In the genomic region with DNA sequence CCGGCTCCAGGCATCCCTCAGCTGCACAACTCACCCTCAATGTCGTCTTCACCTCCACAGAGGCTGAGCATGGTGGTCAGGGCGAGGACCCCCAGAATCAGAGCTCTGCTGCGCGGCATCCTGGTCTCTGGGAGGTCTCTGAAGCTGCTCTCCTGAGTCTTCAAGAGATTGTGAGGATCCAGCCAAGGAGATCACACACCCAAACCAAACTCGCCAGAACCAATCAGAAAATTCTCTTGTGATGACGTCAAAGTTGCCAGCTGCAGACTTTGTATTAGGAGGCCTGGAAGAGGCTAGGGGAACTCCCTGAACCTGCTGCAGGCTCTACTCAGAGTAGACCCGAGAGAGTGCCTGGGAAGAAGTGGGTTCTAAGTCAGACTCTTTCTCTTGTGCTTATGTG, we compare ENCODE assay signal across 8 mouse cellular contexts. TPM values are rescaled to one million over a fixed set of nuclear protein-coding genes. Genes with fewer than 3 reads are reported as not detected.
A peak's percentile ranks its signal among the peaks of the same experiment; 100 is the strongest.
DNase-seq lines count a peak whose midpoint lies in the region; ATAC-seq and TF ChIP-seq lines count a peak whose summit lies in the region.

Gene H2-Aa (minus strand): TSS at position 176 of the 400 bp plus-strand sequence.

- peaks cover 14 to 36% of the 10 kb centered on the region in 2 experiments for H3K36me3 ChIP-seq in CH12.LX (replicated peaks in 1 of 2; ENCODE audit: control insufficient read depth in 1 of 2, insufficient read depth in 1 of 2, low read length in 1 of 2)
- no peaks in the 10 kb centered on the region for H3K36me3 ChIP-seq in heart, embryonic 16.5 days (ENCODE audit: control insufficient read depth, insufficient read depth)
- H3K36me3 ChIP-seq in lung, postnatal 0 days (ENCODE audit: insufficient read depth, low read length): no peaks in the 10 kb centered on the region

- peak; percentile 81 for ATAC-seq in heart, embryonic 16.5 days (replicated peaks; ENCODE audit: extremely low read depth, insufficient read depth, low FRiP score)
- peak; percentile 89 for ATAC-seq in lung, postnatal 0 days

- H3K4me1 ChIP-seq in CH12.LX (ENCODE audit: control insufficient read depth in 1 of 2, insufficient read depth in 2 of 2): peaks cover 7 to 32% of the 10 kb centered on the region in 2 experiments; a peak in 3 of 4 replicates
- no peaks in the 10 kb centered on the region for H3K4me1 ChIP-seq in heart, embryonic 16.5 days (ENCODE audit: control insufficient read depth, insufficient read depth, low read length)
- H3K4me1 ChIP-seq in lung, postnatal 0 days (ENCODE audit: insufficient read depth, low read depth, low read length): no peaks in the 10 kb centered on the region

- in situ Hi-C loops in CH12.LX (cut with MboI; ENCODE audit: low pct_ligation_motif_present, low pct_unique_long_range_greater_than_20kb, low sequenced_read_pairs): no loop called here

- peaks cover 6% of the 10 kb centered on the region for H3K9me3 ChIP-seq in CH12.LX (replicated peaks; ENCODE audit: low read length)
- no peaks in the 10 kb centered on the region for H3K9me3 ChIP-seq in heart, embryonic 16.5 days (replicated peaks; ENCODE audit: control insufficient read depth, low read length)
- no peaks in the 10 kb centered on the region for H3K9me3 ChIP-seq in lung, postnatal 0 days (ENCODE audit: low read length)

- peak within 1 kb of the TSS; percentile 94 for H3K9ac ChIP-seq in CH12.LX (ENCODE audit: insufficient read depth, low read depth)
- no peak within 1 kb of the TSS for H3K9ac ChIP-seq in heart, embryonic 16.5 days (ENCODE audit: low read length)
- H3K9ac ChIP-seq in lung, postnatal 0 days (replicated peaks; ENCODE audit: low read depth): no peak within 1 kb of the TSS

- peak within 1 kb of the TSS; percentile 69 for H3K27ac ChIP-seq in CH12.LX (ENCODE audit: insufficient read depth, low read depth)
- H3K27ac ChIP-seq in heart, embryonic 16.5 days (ENCODE audit: low read length): no peak within 1 kb of the TSS
- no peak within 1 kb of the TSS for H3K27ac ChIP-seq in lung, postnatal 0 days (ENCODE audit: low read length)

- TF ChIP-seq EP300 in CH12.LX (IDR thresholded peaks at IDR 0.05; ENCODE audit: low read length): peak; percentile 27; the same call in 1 of the 2 replicates
- TF ChIP-seq EP300 in lung, postnatal 0 days (IDR thresholded peaks at IDR 0.05): no peak

- H3K79me2 ChIP-seq in CH12.LX (replicated peaks; ENCODE audit: control insufficient read depth, extremely low read depth, insufficient read depth, poor library complexity, severe bottlenecking): peaks cover 4% of the 10 kb centered on the region; the same call in 1 of the 2 replicates

- H3K27me3 ChIP-seq in CH12.LX (replicated peaks): no peaks in the 10 kb centered on the region
- H3K27me3 ChIP-seq in heart, embryonic 16.5 days (ENCODE audit: control insufficient read depth, insufficient read depth, low read length): no peaks in the 10 kb centered on the region
- no peaks in the 10 kb centered on the region for H3K27me3 ChIP-seq in lung, postnatal 0 days (replicated peaks; ENCODE audit: insufficient read depth, low read length)

- dilution Hi-C loops in CH12.LX (cut with MboI; ENCODE audit: extremely low pct_ligation_motif_present, extremely low pct_unique_long_range_greater_than_20kb, low sequenced_read_pairs): no loop called here

- TF ChIP-seq CTCF in CH12.LX (conservative IDR thresholded peaks at IDR 0.05 in 1 of 2, IDR thresholded peaks at IDR 0.05 in 1 of 2; ENCODE audit: low read depth in 2 of 2, low read length in 2 of 2): no peak
- no peak for TF ChIP-seq CTCF in lung, postnatal 0 days (IDR thresholded peaks at IDR 0.05)

- WGBS in heart, embryonic 16.5 days: 13% methylated on average over 8 of the region's 8 CpGs
- WGBS in lung, postnatal 0 days: 13% methylated on average over 8 of the region's 8 CpGs

- peak; percentile 100 for DNase-seq in CH12.LX (ENCODE audit: extremely low read depth)
- DNase-seq in adrenal gland, adult (ENCODE audit: inconsistent age in 2 of 2, low spot score in 1 of 2): peak; percentile 87 to 97
- peak; percentile 71 for DNase-seq in embryo, embryonic 9.5 days (ENCODE audit: extremely low spot score)
- peak; percentile 95 for DNase-seq in layer of hippocampus, adult 11-12 months (ENCODE audit: low spot score)
- DNase-seq in lung, postnatal 0 days (ENCODE audit: low spot score): peak; percentile 84
- DNase-seq in right cerebral cortex, postnatal 36 days (ENCODE audit: low spot score in 2 of 2): peak; percentile 55 to 64
- DNase-seq in yolk sac, embryonic 10.5 days (ENCODE audit: low spot score): peak; percentile 11

- H3K4me2 ChIP-seq in CH12.LX (ENCODE audit: insufficient read depth, low read depth, poor library complexity, severe bottlenecking): peak within 1 kb of the TSS; percentile 85
- H3K4me2 ChIP-seq in heart, embryonic 16.5 days (ENCODE audit: low read depth, low read length): no peak within 1 kb of the TSS
- H3K4me2 ChIP-seq in lung, postnatal 0 days (replicated peaks; ENCODE audit: low read depth, low read length): no peak within 1 kb of the TSS

- peak within 1 kb of the TSS; percentile 63 to 72 (median 69) for H3K4me3 ChIP-seq in CH12.LX (replicated peaks in 1 of 3; ENCODE audit: low read depth in 2 of 3, low read length in 2 of 3, poor library complexity in 1 of 3)
- no peak within 1 kb of the TSS; the same call in 1 of the 2 replicates for H3K4me3 ChIP-seq in heart, embryonic 16.5 days (ENCODE audit: low read length)
- H3K4me3 ChIP-seq in lung, postnatal 0 days (ENCODE audit: low read depth, low read length): no peak within 1 kb of the TSS

- TF ChIP-seq RAD21 in CH12.LX (IDR thresholded peaks at IDR 0.05; ENCODE audit: low read depth, low read length): no peak; the same call in 1 of the 2 replicates

- TF ChIP-seq POLR2A in CH12.LX (IDR thresholded peaks at IDR 0.05; ENCODE audit: low read depth, low read length): peak; percentile 85

TF ChIP-seq in CH12.LX, 34 proteins besides CTCF, POLR2A, EP300 and RAD21:
- TF ChIP-seq SIN3A (IDR thresholded peaks at IDR 0.05; ENCODE audit: low read length): peak; percentile 74
- peak; percentile 56; the same call in 1 of the 2 replicates for TF ChIP-seq JUN (IDR thresholded peaks at IDR 0.05; ENCODE audit: insufficient read depth, low read depth, low read length)
- peak; percentile 74 for TF ChIP-seq JUND (conservative IDR thresholded peaks at IDR 0.05; ENCODE audit: low read depth, low read length)
- peak; percentile 81; the same call in 1 of the 2 replicates for TF ChIP-seq TCF12 (IDR thresholded peaks at IDR 0.05; ENCODE audit: low read depth, low read length)
- no peak for TF ChIP-seq ZNF384 (IDR thresholded peaks at IDR 0.05; ENCODE audit: low read depth, low read length)
- no peak for TF ChIP-seq MAFK (IDR thresholded peaks at IDR 0.05; ENCODE audit: insufficient replicate concordance, low read length)
- no peak for TF ChIP-seq MYC (IDR thresholded peaks at IDR 0.05; ENCODE audit: low read depth, low read length)
- TF ChIP-seq MEF2A (IDR thresholded peaks at IDR 0.05; ENCODE audit: borderline replicate concordance, low read depth, low read length): peak; percentile 52; the same call in 1 of the 2 replicates
- peak; percentile 71; the same call in 1 of the 2 replicates for TF ChIP-seq POLR2AphosphoS2 (IDR thresholded peaks at IDR 0.05; ENCODE audit: low read depth, low read length)
- TF ChIP-seq GABPA (IDR thresholded peaks at IDR 0.05; ENCODE audit: insufficient replicate concordance, low read depth, low read length): no peak
- TF ChIP-seq ETS1 (conservative IDR thresholded peaks at IDR 0.05; ENCODE audit: low read depth, low read length): peak; percentile 74
- peak; percentile 99 for TF ChIP-seq CHD2 (IDR thresholded peaks at IDR 0.05; ENCODE audit: low read length)
- no peak for TF ChIP-seq E2F4 (IDR thresholded peaks at IDR 0.05; ENCODE audit: insufficient replicate concordance, low read depth, low read length)
- no peak for TF ChIP-seq PAX5 (IDR thresholded peaks at IDR 0.05; ENCODE audit: low read length)
- TF ChIP-seq BHLHE40 (IDR thresholded peaks at IDR 0.05; ENCODE audit: low read depth, low read length): peak; percentile 32; the same call in 1 of the 2 replicates
- TF ChIP-seq USF1 (IDR thresholded peaks at IDR 0.05; ENCODE audit: low read depth, low read length): no peak
- no peak for TF ChIP-seq RCOR1 (conservative IDR thresholded peaks at IDR 0.05; ENCODE audit: low read depth, low read length)
- TF ChIP-seq TBP (conservative IDR thresholded peaks at IDR 0.05; ENCODE audit: low read depth, low read length): peak; percentile 88
- TF ChIP-seq UBTF (IDR thresholded peaks at IDR 0.05; ENCODE audit: low read depth, low read length): peak; percentile 38; the same call in 1 of the 2 replicates
- TF ChIP-seq ZC3H11A (IDR thresholded peaks at IDR 0.05; ENCODE audit: low read depth, low read length): no peak
- TF ChIP-seq HCFC1 (IDR thresholded peaks at IDR 0.05; ENCODE audit: low read depth, low read length): peak; percentile 49
- TF ChIP-seq USF2 (conservative IDR thresholded peaks at IDR 0.05; ENCODE audit: low read depth, low read length): no peak
- TF ChIP-seq NELFE (IDR thresholded peaks at IDR 0.05; ENCODE audit: low read depth, low read length): peak; percentile 86
- peak; percentile 34; the same call in 1 of the 2 replicates for TF ChIP-seq IRF4 (IDR thresholded peaks at IDR 0.05; ENCODE audit: low read depth, low read length)
- TF ChIP-seq ZMIZ1 (IDR thresholded peaks at IDR 0.05; ENCODE audit: low read depth, low read length): peak; percentile 69; the same call in 1 of the 2 replicates

RNA-seq across cellular contexts. Expression of gene H2-Aa, which starts in this region (rescaled TPM):
- total RNA-seq in CH12.LX (2012; rRNA removed) (385 and 450 TPM in 2 replicates), CH12.LX (2014; rRNA removed) (481 and 488 TPM in 2 replicates)
- 930 and 958 TPM in 2 replicates for polyA plus RNA-seq in CH12.LX (2012; ENCODE audit: insufficient read length, low read depth)
- polyA plus RNA-seq in heart, embryonic 16.5 days (2015; fragmentation: Nextera tagmentation; extraction: Ambion mirVana): 35.2 and 72.7 TPM in 2 replicates
- 15.8 and 20.6 TPM in 2 replicates for polyA plus RNA-seq in lung, postnatal 0 days (2015; fragmentation: Nextera tagmentation; extraction: Ambion mirVana)

Comparison
In these comparisons a context has a peak if more than half of its experiments do, and no peak if none do; other contexts are left out.
1. RNA of gene H2-Aa (polyA plus RNA-seq): 930 to 958 TPM in CH12.LX; 35.2 to 72.7 TPM in heart, embryonic 16.5 days and 15.8 to 20.6 TPM in lung, postnatal 0 days; every median in the first group is over 10 times any median in the second.
2. DNase-seq: peak in every context shown above with its lines; median percentile 100 in CH12.LX; 95 in layer of hippocampus, adult 11-12 months; 92 in adrenal gland, adult; 84 in lung, postnatal 0 days; 71 in embryo, embryonic 9.5 days; 60 in right cerebral cortex, postnatal 36 days; 11 in yolk sac, embryonic 10.5 days.
3. H3K4me3 ChIP-seq: peak in CH12.LX (3 of 3); none in heart, embryonic 16.5 days (single experiment) and lung, postnatal 0 days (single experiment).